Mouse (Mus musculus) spleen, adult 2 months (tissue): ENCODE measurements around the gene Cacna1c.

Experiments
- CTCF ChIP-seq: fragments of 200-500 bp; IDR thresholded peaks from 2 replicates; pipeline ENCODE4 v1.5.1; 2011; ENCODE audit warnings: mild to moderate bottlenecking, inconsistent platforms; ENCODE audit not compliant: insufficient read depth, insufficient read length, insufficient replicate concordance; ENCODE audit errors: extremely low read depth
- POLR2A ChIP-seq: fragments of 200-500 bp; IDR thresholded peaks from 2 replicates; pipeline ENCODE4 v1.6.1; 2011; ENCODE audit warnings: low read depth, low read length, inconsistent platforms

DNA sequence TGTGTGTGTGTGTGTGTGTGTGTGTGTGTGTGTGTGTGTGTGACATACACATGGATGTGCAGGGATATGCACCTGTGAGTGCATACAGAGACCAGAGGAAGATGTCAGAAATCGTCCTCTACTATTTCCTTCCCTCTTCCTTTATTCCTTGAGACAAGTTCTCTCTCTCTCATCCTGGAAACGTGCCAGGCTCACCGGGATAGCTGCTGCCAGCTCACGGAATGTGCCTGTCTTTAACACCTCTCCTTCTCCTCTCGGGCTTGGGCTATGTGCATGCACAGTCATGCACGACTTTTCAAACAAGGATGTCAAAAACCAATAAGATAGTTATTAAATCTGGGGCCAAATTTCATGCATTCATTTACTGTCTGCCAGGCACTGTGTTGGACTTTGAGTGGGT lies 8.6 kb downstream of the Cacna1c start:
- no peak for TF ChIP-seq CTCF
- TF ChIP-seq POLR2A, result no peak
